Mouse (Mus musculus): Measurements from ENCODE around the gene Pde4d. TPM values are rescaled to one million over a fixed set of nuclear protein-coding genes. Genes with fewer than 3 reads are reported as not detected.
A peak's percentile ranks its signal among the peaks of the same experiment; 100 is the strongest.
"Not testable (repeated sequence)": the region's sequence is repeated elsewhere in the genome, so short reads cannot be mapped to it uniquely, and the experiment has no call there.

Gene Pde4d
- total RNA-seq, 2 experiments from 2014 or later, result 72.4 to 79.0 TPM

- DNase-seq (ENCODE audit: low spot score in 2 of 2), result no peak
Observed at GRCm38 (mm10) chr13:108685817-108686216, 236.1 kb downstream of the Pde4d start.

GRCm38 (mm10) chr13:108686262-108686661, 236.5 kb downstream of the Pde4d start:
- DNase-seq (ENCODE audit: low spot score in 2 of 2), result no peak

GRCm38 (mm10) chr13:108686807-108687206, 237.1 kb downstream of the Pde4d start:
- DNase-seq (ENCODE audit: low spot score in 2 of 2), result no peak

- peak; percentile 52 to 70 for DNase-seq (ENCODE audit: low spot score in 2 of 2)
Observed at GRCm38 (mm10) chr13:108692883-108693550, 243.3 kb downstream of the Pde4d start.

- DNase-seq (ENCODE audit: low spot score in 2 of 2), result no peak
Observed at GRCm38 (mm10) chr13:108705441-108705840, 255.7 kb downstream of the Pde4d start.

- no peak for DNase-seq (ENCODE audit: low spot score in 2 of 2)
Observed at GRCm38 (mm10) chr13:108714032-108714431, 264.3 kb downstream of the Pde4d start.

GRCm38 (mm10) chr13:108715029-108715428, 265.3 kb downstream of the Pde4d start:
- DNase-seq (ENCODE audit: low spot score in 2 of 2), result no peak

- peak in 1 of 2 experiments; percentile 5 for DNase-seq (ENCODE audit: low spot score in 2 of 2)
Observed at GRCm38 (mm10) chr13:108722234-108722633, 272.5 kb downstream of the Pde4d start.

GRCm38 (mm10) chr13:108734356-108734755, 284.6 kb downstream of the Pde4d start:
- DNase-seq (ENCODE audit: low spot score in 2 of 2), result not testable (repeated sequence)

- DNase-seq (ENCODE audit: low spot score in 2 of 2), result no peak
Observed at GRCm38 (mm10) chr13:108751155-108751840, 301.6 kb downstream of the Pde4d start.

- no peak for DNase-seq (ENCODE audit: low spot score in 2 of 2)
Observed at GRCm38 (mm10) chr13:108757477-108757876, 307.7 kb downstream of the Pde4d start.

GRCm38 (mm10) chr13:108758331-108758730, 308.6 kb downstream of the Pde4d start:
- DNase-seq (ENCODE audit: low spot score in 2 of 2), result no peak

- no peak for DNase-seq (ENCODE audit: low spot score in 2 of 2)
Observed at GRCm38 (mm10) chr13:108759140-108759539, 309.4 kb downstream of the Pde4d start.

GRCm38 (mm10) chr13:108763295-108763694, 313.5 kb downstream of the Pde4d start:
- no peak for DNase-seq (ENCODE audit: low spot score in 2 of 2)

GRCm38 (mm10) chr13:108766020-108766727, 316.4 kb downstream of the Pde4d start:
- DNase-seq (ENCODE audit: low spot score in 2 of 2), result peak in 1 of 2 experiments; percentile 4

GRCm38 (mm10) chr13:108769465-108770056, 319.8 kb downstream of the Pde4d start:
- DNase-seq (ENCODE audit: low spot score in 2 of 2), result no peak

GRCm38 (mm10) chr13:108772386-108772785, 322.6 kb downstream of the Pde4d start:
- no peak for DNase-seq (ENCODE audit: low spot score in 2 of 2)

GRCm38 (mm10) chr13:108774981-108775380, 325.2 kb downstream of the Pde4d start:
- DNase-seq (ENCODE audit: low spot score in 2 of 2), result no peak

- DNase-seq (ENCODE audit: low spot score in 2 of 2), result no peak
Observed at GRCm38 (mm10) chr13:108775882-108776281, 326.1 kb downstream of the Pde4d start.

- DNase-seq (ENCODE audit: low spot score in 2 of 2), result not testable (repeated sequence)
Observed at GRCm38 (mm10) chr13:108797620-108798019, 347.9 kb downstream of the Pde4d start.

- DNase-seq (ENCODE audit: low spot score in 2 of 2), result peak in 1 of 2 experiments; percentile 43
Observed at GRCm38 (mm10) chr13:108809191-108809590, 359.4 kb downstream of the Pde4d start.
